Mouse (Mus musculus) adrenal gland, adult 8-10 months (tissue): Measurements from ENCODE around the gene Bak1. TPM values are rescaled to one million over a fixed set of nuclear protein-coding genes. Genes with fewer than 3 reads are reported as not detected.
"Not testable (repeated sequence)": the region's sequence is repeated elsewhere in the genome, so short reads cannot be mapped to it uniquely, and the experiment has no call there.

Source experiments
- DNase-seq: peaks from one replicate; pipeline ENCODE4 v3.0.0; 2022
- total RNA-seq, 4 experiments: library from RNA; stranded (reverse); gene quantifications; 2 replicates each; pipeline ENCODE4 v1.2.4; 2022

Gene Bak1
- total RNA-seq, 4 experiments from 2014 or later: 30.6 to 34.9 (median 32.4) TPM

DNA sequence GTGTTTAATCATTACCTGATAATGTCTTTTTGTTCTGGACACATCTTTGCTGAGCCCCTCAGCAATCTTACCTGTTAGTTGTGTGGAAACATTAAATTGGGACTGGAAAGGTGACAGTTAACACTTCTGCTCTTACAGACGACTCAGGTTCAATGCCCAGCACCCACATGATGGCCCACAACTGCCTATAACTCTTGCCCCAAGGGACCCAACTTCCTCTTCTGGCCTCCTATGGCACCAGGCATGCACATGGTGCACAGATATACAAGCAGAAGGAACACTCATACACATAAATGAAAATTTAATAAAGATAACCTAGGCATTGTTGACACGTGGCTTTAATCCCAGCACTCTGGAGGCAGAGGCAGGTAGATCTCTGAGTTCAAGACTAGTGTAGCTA is 49.4 kb downstream of the Bak1 start:
- DNase-seq: no peak

DNA sequence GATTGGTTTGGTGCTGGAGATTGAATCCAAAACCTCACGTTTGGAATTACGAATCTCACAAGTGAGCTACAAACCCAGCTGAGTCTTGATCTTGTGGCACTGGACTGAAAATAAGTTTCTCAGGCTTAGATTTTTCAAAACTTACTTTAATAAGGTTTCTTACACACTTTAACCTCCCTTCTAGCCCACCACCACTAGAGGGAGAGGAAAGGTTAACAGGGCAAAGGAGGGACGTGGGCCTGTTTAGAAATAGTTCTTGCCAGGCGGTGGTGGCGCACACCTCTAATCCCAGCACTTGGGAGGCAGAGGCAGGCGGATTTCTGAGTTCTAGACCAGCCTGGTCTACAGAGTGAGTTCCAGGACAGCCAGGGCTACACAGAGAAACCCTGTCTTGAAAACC is 51.5 kb downstream of the Bak1 start:
- not testable (repeated sequence) for DNase-seq

DNA sequence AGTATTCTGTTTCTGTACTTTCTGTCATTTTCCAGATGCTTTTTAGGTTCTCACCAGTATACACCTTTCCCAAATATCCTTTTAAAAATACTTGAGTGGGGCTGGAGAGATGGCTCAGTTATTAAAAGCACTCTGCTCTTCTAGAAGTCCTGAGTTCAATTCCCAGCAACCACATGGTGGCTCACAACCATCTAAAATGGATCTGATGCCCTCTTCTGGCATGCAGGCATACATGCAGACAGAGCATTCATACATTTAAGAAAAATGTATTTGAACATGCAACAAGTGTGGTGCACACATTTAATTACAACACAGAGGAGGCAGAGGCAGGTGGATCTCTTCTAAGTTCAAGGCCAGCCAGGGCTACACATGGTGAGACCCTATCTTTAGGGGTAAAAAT is 53.4 kb downstream of the Bak1 start:
- no peak for DNase-seq

DNA sequence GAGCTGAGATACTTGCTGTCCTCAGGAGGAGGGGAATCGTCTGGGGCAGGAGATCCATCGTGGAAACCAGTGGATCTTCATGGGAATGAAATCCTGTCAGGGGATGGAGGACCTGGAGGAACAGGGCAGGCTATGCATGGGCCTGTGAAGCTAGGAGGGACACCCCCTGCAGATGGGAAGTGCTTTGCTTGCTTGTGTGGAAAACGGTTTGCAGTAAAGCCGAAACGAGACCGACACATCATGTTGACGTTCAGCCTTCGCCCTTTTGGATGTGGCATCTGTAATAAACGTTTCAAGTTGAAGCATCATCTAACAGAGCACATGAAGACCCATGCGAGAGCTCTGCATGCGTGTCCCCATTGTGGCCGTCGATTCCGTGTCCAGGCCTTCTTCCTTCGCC is 54.3 kb downstream of the Bak1 start:
- no peak for DNase-seq

DNA sequence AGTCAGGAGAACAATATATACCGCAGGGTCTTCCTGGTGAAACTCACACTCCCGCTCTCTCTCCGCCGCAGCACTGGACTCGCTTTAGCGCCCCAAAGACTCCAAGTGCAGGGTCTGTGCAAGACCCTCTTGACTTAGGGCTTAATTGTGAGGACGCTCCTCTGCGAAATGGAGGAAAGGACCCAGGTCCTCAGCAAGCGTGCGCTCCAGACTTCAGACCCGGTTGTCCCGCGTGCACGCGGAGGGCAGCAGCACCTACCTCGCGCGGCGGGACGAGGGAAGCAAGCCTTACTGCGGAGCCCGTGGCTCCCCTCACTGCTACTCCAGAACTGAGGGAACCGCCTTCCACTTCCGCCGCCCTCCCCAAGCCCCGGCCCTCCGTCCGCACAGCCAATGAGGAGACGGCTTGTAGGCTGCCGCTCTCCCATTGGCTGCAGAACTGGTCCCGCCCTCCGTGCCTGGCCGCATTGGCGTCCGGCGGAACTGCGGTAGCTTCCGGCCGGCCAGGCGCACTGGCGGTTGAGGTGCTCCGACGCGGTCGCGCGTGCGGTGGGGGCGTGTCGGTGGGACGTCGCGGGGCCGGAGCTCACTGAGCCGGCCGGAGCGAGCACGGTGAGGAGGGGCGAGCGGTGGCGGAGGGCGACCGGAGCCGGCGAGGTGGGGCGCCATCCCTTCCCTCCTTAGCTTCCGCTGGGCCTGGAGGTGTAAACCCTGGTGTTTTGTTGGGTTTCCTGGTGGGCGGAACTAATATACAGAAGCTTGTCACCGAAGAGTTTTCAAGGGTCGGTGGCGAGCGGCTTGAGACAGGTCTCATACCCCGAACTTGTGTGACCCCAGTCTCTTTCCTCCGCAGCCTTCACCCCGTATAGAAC is 55.9 kb downstream of the Bak1 start, which contains the start of gene Zbtb9:
TSS of gene Zbtb9 (plus strand) at position 465 of the 872 bp plus-strand sequence.
- DNase-seq: peak; percentile 95

DNA sequence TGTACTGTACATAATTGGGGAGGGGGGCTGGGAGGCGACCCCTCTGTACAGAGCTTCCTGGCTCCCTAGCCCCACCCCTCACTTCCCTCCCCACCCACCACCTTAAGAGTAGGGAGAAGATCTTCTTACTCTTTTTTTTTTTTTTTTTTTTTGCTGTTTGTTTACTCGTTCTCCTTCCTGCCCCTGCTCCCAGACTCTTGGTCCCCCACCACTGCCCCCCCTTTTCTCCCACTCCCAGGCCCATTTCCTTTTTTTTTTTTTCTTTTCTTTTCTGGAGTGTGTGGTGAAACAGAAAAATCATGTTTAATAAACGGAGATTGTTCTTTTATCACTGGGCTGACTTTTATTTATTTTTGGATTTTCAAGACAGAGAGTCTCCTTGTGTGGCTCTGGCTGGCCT is 56.7 kb downstream of the Bak1 start:
- no peak for DNase-seq

DNA sequence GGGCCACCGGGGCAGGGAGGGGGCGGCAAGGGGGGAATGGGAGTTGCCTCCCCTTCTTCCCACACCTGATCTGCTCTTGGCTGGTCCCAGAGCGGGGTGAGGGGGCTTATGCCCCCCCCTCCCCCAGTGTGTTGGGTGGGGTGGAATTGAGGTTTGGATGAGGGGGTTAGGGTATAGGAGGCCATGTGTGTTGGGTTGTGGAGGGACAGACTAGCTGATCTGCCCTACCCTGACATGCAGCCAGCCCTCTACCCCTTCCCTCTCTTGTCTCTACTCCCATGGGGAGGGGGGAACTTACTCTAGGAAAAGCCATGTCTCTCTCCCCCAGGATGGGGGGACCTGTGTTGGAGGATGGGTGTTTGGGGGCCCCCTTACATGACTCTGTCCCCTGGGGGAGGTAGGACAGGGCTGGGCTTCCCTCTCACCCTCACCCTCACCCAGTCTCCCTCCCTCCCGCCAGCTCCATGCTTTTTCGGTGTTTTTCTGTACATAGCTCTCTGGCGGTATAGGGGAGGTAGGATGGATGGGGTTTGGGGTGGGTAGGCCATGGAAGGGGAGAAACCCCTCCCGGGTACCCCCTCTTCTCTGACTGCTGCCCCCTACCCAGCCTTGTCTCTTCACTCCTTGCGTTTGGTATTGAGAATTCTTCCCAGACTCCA is 57.4 kb downstream of the Bak1 start:
- DNase-seq: no peak

DNA sequence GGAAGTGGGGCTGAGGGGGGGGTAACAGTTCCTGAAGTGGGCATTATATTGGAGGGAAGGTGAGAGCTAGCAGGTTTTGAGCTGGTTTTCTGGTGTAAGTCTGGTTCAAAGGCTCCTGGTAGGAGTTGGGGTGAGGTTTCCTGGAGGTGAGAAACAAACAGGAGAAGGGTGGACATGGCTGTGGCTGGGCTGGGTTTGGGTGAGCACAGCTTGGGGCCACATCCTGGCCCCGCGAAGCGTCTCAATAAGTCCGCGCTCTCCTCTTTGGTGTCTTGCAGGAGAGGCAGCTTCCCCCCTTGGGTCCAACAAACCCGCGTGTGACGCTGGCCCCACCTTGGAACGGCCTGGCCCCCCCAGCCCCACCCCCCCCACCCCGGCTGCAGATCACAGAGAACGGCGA is 58.6 kb downstream of the Bak1 start:
- DNase-seq: no peak

Other genes starting within 250 kb of the Bak1 start
- 10 to 100 TPM; 24.8 to 36.2 (median 29.3) TPM for gene Bnip1, start 247.9 kb downstream of the Bak1 start, total RNA-seq
- not detected for gene Nkx2-5, start 184.0 kb downstream of the Bak1 start, total RNA-seq
- gene Kifc5b, start 111.9 kb downstream of the Bak1 start, total RNA-seq: 1 to 10 TPM; 1.0 to 3.2 (median 1.6) TPM
- gene Phf1, start 96.0 kb downstream of the Bak1 start, total RNA-seq: 10 to 100 TPM; 46.9 to 60.1 (median 53.5) TPM
- gene Cuta, start 89.4 kb downstream of the Bak1 start, total RNA-seq: 100 to 1,000 TPM; 151 to 162 (median 155) TPM
- 10 to 100 TPM; 19.7 to 36.9 (median 26.9) TPM for gene Syngap1, start 87.8 kb downstream of the Bak1 start, total RNA-seq
- gene Zbtb9, start 55.8 kb downstream of the Bak1 start, total RNA-seq: 10 to 100 TPM in 1 of 4 experiments, 1 to 10 TPM in 3; 6.6 to 10.1 (median 9.0) TPM
- 10 to 100 TPM in 2 of 4 experiments, 1 to 10 TPM in 2; 7.6 to 16.6 (median 11.2) TPM for gene Itpr3, start 28.3 kb upstream of the Bak1 start, total RNA-seq
- gene Uqcc2, start 104.9 kb upstream of the Bak1 start, total RNA-seq: 100 to 1,000 TPM; 252 to 380 (median 304) TPM
- 1 to 10 TPM in 3 of 4 experiments, under 1 TPM in 1; 0.49 to 1.8 (median 1.3) TPM for gene Ip6k3, start 138.8 kb upstream of the Bak1 start, total RNA-seq
- 10 to 100 TPM; 58.3 to 93.1 (median 76.5) TPM for gene Lemd2, start 175.5 kb upstream of the Bak1 start, total RNA-seq